Mouse (Mus musculus) myocyte (in vitro differentiated cells): ENCODE results near the gene Slc25a27.

Experiments used
- POLR2A ChIP-seq: IDR thresholded peaks from one replicate; pipeline ENCODE4 v1.6.1; 2011; ENCODE audit warnings: low read depth, mild to moderate bottlenecking, control low read depth, moderate library complexity; ENCODE audit not compliant: insufficient read length
- POLR2AphosphoS2 ChIP-seq: IDR thresholded peaks from one replicate; pipeline ENCODE4 v1.6.1; 2011; ENCODE audit warnings: low read depth, control low read depth; ENCODE audit not compliant: insufficient read length
- USF1 ChIP-seq: IDR thresholded peaks from one replicate; pipeline ENCODE4 v1.6.1; 2011; ENCODE audit warnings: low read depth, mild to moderate bottlenecking, control low read depth, moderate library complexity

DNA sequence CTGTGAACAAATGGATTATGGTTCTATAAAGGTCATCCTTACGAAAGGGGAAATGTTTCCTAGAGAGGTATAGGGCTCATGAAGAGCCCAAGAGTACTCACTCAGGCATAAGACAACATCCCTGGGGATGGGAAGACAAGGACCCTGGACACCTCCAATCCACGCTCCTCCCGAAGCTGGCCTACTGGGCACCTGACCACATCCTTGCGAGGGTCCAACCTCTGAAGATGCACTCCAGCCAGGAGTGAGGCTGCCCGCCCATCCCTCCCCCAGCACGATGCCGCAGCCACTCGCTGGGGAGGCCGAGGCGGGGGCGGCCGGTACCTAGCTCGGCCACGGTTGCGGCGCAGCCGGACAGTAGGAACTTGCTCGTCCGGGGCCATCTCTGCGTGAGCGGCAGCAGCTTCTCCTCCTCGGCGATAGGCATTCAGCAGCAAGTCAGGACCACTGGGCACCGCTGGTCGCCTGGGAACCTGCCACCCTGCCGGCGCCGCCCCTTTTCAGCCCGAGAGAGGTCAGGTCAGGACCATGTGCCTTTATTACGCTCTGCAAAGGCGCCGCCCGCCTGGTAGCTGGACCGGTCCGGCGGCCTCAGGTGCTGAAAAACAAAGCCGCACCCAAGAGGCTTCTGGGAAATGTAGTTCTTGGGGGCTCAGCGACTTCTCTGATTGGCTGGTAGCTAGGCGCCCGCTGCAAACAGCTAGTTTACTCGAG is at the start of gene Slc25a27:
- TF ChIP-seq POLR2A (peak; percentile 32), USF1 (no peak), POLR2AphosphoS2 (no peak)
